Mouse (Mus musculus) myocyte (in vitro differentiated cells): Measurements from ENCODE around the gene Dydc2. TPM values are rescaled to one million over a fixed set of nuclear protein-coding genes. Genes with fewer than 3 reads are reported as not detected.

ENCODE experiments used
- H3K27me3 ChIP-seq: one replicate; pipeline ENCODE4 v1.6.1; 2011; ENCODE audit not compliant: control insufficient read depth, insufficient read depth, insufficient read length
- H3K36me3 ChIP-seq: one replicate; pipeline ENCODE4 v1.6.1; 2011; ENCODE audit not compliant: control insufficient read depth, insufficient read depth
- H3K4me2 ChIP-seq: one replicate; pipeline ENCODE4 v1.6.1; 2011; ENCODE audit warnings: low read depth, control low read depth
- H3K4me3 ChIP-seq: one replicate; pipeline ENCODE4 v1.5.1; 2011; ENCODE audit warnings: mild to moderate bottlenecking, control low read depth, moderate library complexity
- H3K79me2 ChIP-seq: one replicate; pipeline ENCODE4 v1.6.1; 2011; ENCODE audit not compliant: control insufficient read depth, insufficient read depth
- H3ac ChIP-seq: one replicate; pipeline ENCODE4 v1.6.1; 2011; ENCODE audit not compliant: control insufficient read depth, insufficient read length
- CEBPB ChIP-seq: IDR thresholded peaks from 2 replicates; pipeline ENCODE4 v1.6.1; 2011; ENCODE audit warnings: mild to moderate bottlenecking, moderate library complexity; ENCODE audit not compliant: poor library complexity, insufficient read depth, severe bottlenecking
- E2F4 ChIP-seq: IDR thresholded peaks from one replicate; pipeline ENCODE4 v1.6.1; 2011; ENCODE audit warnings: mild to moderate bottlenecking, control low read depth, moderate library complexity; ENCODE audit not compliant: insufficient read depth
- MAX ChIP-seq: IDR thresholded peaks from one replicate; pipeline ENCODE4 v1.6.1; 2011; ENCODE audit warnings: low read depth, mild to moderate bottlenecking, control low read depth
- MYOD1 ChIP-seq, 3 experiments: IDR thresholded peaks; one replicate each; pipeline ENCODE4 v1.6.1; 2011; ENCODE audit warnings: control low read depth in 2 of 3, low read depth in 2 of 3, mild to moderate bottlenecking in 2 of 3, moderate library complexity in 1 of 3; ENCODE audit not compliant: insufficient read length in 2 of 3, control insufficient read depth in 1 of 3
- MYOG ChIP-seq, 3 experiments: IDR thresholded peaks; one replicate each; pipeline ENCODE4 v1.6.1; 2011; ENCODE audit warnings: control low read depth in 2 of 3, low read depth in 2 of 3, mild to moderate bottlenecking in 2 of 3; ENCODE audit not compliant: insufficient read length in 2 of 3, control insufficient read depth in 1 of 3, insufficient read depth in 1 of 3
- POLR2A ChIP-seq: IDR thresholded peaks from one replicate; pipeline ENCODE4 v1.6.1; 2011; ENCODE audit warnings: low read depth, mild to moderate bottlenecking, control low read depth, moderate library complexity; ENCODE audit not compliant: insufficient read length
- POLR2AphosphoS2 ChIP-seq: IDR thresholded peaks from one replicate; pipeline ENCODE4 v1.6.1; 2011; ENCODE audit warnings: low read depth, control low read depth; ENCODE audit not compliant: insufficient read length
- REST ChIP-seq: IDR thresholded peaks from one replicate; pipeline ENCODE4 v1.6.1; 2011; ENCODE audit warnings: mild to moderate bottlenecking, control low read depth, moderate library complexity; ENCODE audit not compliant: insufficient read depth, insufficient read length
- SRF ChIP-seq: IDR thresholded peaks from one replicate; pipeline ENCODE4 v1.6.1; 2011; ENCODE audit warnings: low read depth; ENCODE audit not compliant: control insufficient read depth, insufficient read length
- TCF12 ChIP-seq: IDR thresholded peaks from one replicate; pipeline ENCODE4 v1.6.1; 2011; ENCODE audit warnings: mild to moderate bottlenecking, control low read depth; ENCODE audit not compliant: poor library complexity, insufficient read depth, severe bottlenecking
- TCF3 ChIP-seq: IDR thresholded peaks from one replicate; pipeline ENCODE4 v1.6.1; 2011; ENCODE audit warnings: low read depth, control low read depth; ENCODE audit not compliant: insufficient read length
- USF1 ChIP-seq: IDR thresholded peaks from one replicate; pipeline ENCODE4 v1.6.1; 2011; ENCODE audit warnings: low read depth, mild to moderate bottlenecking, control low read depth, moderate library complexity
- polyA plus RNA-seq: library from polyadenylated mRNA; unstranded; fragments of >200 nt; fragmentation: generic; extraction: Trizol; gene quantifications from one replicate; pipeline ENCODE4 v1.2.1, GENCODE M21; 2012; ENCODE audit warnings: missing spikeins

Gene Dydc2
- polyA plus RNA-seq, 1 experiment: not detected

GRCm38 (mm10) chr14:41005716-41006115, 63.3 kb downstream of the Dydc2 start:
- Histone ChIP-seq H3K4me2 (no peak overlapping the region), H3K4me3 (no peak overlapping the region), H3K27me3 (no peaks in the 10 kb centered on the region), H3ac (no peak overlapping the region), H3K36me3 (no peaks in the 10 kb centered on the region), H3K79me2 (no peaks in the 10 kb centered on the region)
- TF ChIP-seq SRF (no peak), POLR2A (no peak), POLR2AphosphoS2 (no peak), TCF3 (no peak), REST (no peak), MYOG (IDR thresholded peaks at IDR 0.05; ENCODE audit: control insufficient read depth in 1 of 3, insufficient read depth in 1 of 3, insufficient read length in 2 of 3, low read depth in 2 of 3) (no peak), USF1 (no peak), MAX (no peak), CEBPB (no peak), E2F4 (no peak), MYOD1 (IDR thresholded peaks at IDR 0.05; ENCODE audit: control insufficient read depth in 1 of 3, insufficient read length in 2 of 3, low read depth in 2 of 3) (no peak), TCF12 (no peak)

- H3K36me3 ChIP-seq: no peaks in the 10 kb centered on the region
- no peak overlapping the region for H3ac ChIP-seq
- H3K4me3 ChIP-seq: no peak overlapping the region
- H3K4me2 ChIP-seq: no peak overlapping the region
- no peaks in the 10 kb centered on the region for H3K27me3 ChIP-seq
- TF ChIP-seq REST (no peak), SRF (no peak), MAX (no peak), POLR2A (no peak), E2F4 (no peak), USF1 (no peak), MYOG (IDR thresholded peaks at IDR 0.05; ENCODE audit: control insufficient read depth in 1 of 3, insufficient read depth in 1 of 3, insufficient read length in 2 of 3, low read depth in 2 of 3) (no peak), TCF12 (no peak), POLR2AphosphoS2 (no peak), CEBPB (no peak), MYOD1 (IDR thresholded peaks at IDR 0.05; ENCODE audit: control insufficient read depth in 1 of 3, insufficient read length in 2 of 3, low read depth in 2 of 3) (no peak), TCF3 (no peak)
- no peaks in the 10 kb centered on the region for H3K79me2 ChIP-seq
Observed at GRCm38 (mm10) chr14:41004201-41005141, 64.5 kb downstream of the Dydc2 start.

- no peak overlapping the region for H3K4me2 ChIP-seq
- no peaks in the 10 kb centered on the region for H3K36me3 ChIP-seq
- no peak overlapping the region for H3ac ChIP-seq
- H3K79me2 ChIP-seq: no peaks in the 10 kb centered on the region
- TF ChIP-seq TCF12 (no peak), MYOG (IDR thresholded peaks at IDR 0.05; ENCODE audit: control insufficient read depth in 1 of 3, insufficient read depth in 1 of 3, insufficient read length in 2 of 3, low read depth in 2 of 3) (no peak), TCF3 (no peak), MYOD1 (IDR thresholded peaks at IDR 0.05; ENCODE audit: control insufficient read depth in 1 of 3, insufficient read length in 2 of 3, low read depth in 2 of 3) (no peak), REST (no peak), POLR2AphosphoS2 (no peak), E2F4 (no peak), USF1 (no peak), CEBPB (no peak), SRF (no peak)
- H3K4me3 ChIP-seq: no peak overlapping the region
- H3K27me3 ChIP-seq: no peaks in the 10 kb centered on the region
Observed at GRCm38 (mm10) chr14:41001576-41001975, 67.4 kb downstream of the Dydc2 start.

GRCm38 (mm10) chr14:41000801-41001200, 68.2 kb downstream of the Dydc2 start:
- Histone ChIP-seq H3K36me3 (no peaks in the 10 kb centered on the region), H3ac (no peak overlapping the region), H3K79me2 (no peaks in the 10 kb centered on the region), H3K4me2 (no peak overlapping the region), H3K27me3 (no peaks in the 10 kb centered on the region), H3K4me3 (no peak overlapping the region)
- TF ChIP-seq MAX (no peak), POLR2A (no peak), REST (no peak), TCF12 (no peak), MYOD1 (IDR thresholded peaks at IDR 0.05; ENCODE audit: control insufficient read depth in 1 of 3, insufficient read length in 2 of 3, low read depth in 2 of 3) (no peak), TCF3 (no peak), MYOG (IDR thresholded peaks at IDR 0.05; ENCODE audit: control insufficient read depth in 1 of 3, insufficient read depth in 1 of 3, insufficient read length in 2 of 3, low read depth in 2 of 3) (no peak), E2F4 (no peak), SRF (no peak), USF1 (no peak), CEBPB (no peak), POLR2AphosphoS2 (no peak)
